Mouse (Mus musculus) liver, embryonic 12.5 days (tissue): ENCODE measurements at regions not wholly inside any gene's neighbourhood (a gene's known extent, or its start where the extent isn't known, plus 50 kb on each side); places are given as distances from the start of the nearest gene placed in this dataset.

Experiments used
- ATAC-seq: fragments of 200-750 bp; cut with Nextera tagmentation; 2 replicates; pipeline ENCODE4 v1.8.0; 2017; ENCODE audit warnings: moderate number of reproducible peaks, mild to moderate bottlenecking, moderate library complexity
- H3K27ac ChIP-seq: fragments of 300-500 bp; sonication (generic); 2 replicates; pipeline ENCODE4 v1.5.1; 2016; ENCODE audit warnings: mild to moderate bottlenecking
- H3K27me3 ChIP-seq: fragments of 300-500 bp; sonication (generic); replicated peaks from 2 replicates; pipeline ENCODE4 v1.6.1; 2016; ENCODE audit warnings: mild to moderate bottlenecking, moderate library complexity
- H3K36me3 ChIP-seq: fragments of 300-500 bp; sonication (generic); 2 replicates; pipeline ENCODE4 v1.6.1; 2016; ENCODE audit warnings: mild to moderate bottlenecking, moderate library complexity
- H3K4me1 ChIP-seq: fragments of 300-500 bp; sonication (generic); 2 replicates; pipeline ENCODE4 v1.6.1; 2016
- H3K4me2 ChIP-seq: fragments of 300-500 bp; sonication (generic); 2 replicates; pipeline ENCODE4 v1.6.1; 2016; ENCODE audit warnings: mild to moderate bottlenecking, moderate library complexity
- H3K4me3 ChIP-seq: fragments of 300-500 bp; sonication (generic); 2 replicates; pipeline ENCODE4 v1.5.1; 2016; ENCODE audit warnings: mild to moderate bottlenecking, moderate library complexity
- H3K9ac ChIP-seq: fragments of 300-500 bp; sonication (generic); 2 replicates; pipeline ENCODE4 v1.6.1; 2016; ENCODE audit warnings: mild to moderate bottlenecking, moderate library complexity
- H3K9me3 ChIP-seq: fragments of 300-500 bp; sonication (generic); replicated peaks from 2 replicates; pipeline ENCODE4 v1.6.1; 2016; ENCODE audit warnings: mild to moderate bottlenecking, moderate library complexity
- WGBS: fragments of 180-500 bp; shearing (Covaris S2); methylation state at CpG from one replicate; pipeline ENCODE4 v1.1.7; 2016; ENCODE audit not compliant: insufficient replicate concordance; 5-methylcytosine and 5-hydroxymethylcytosine counted together

GRCm38 (mm10) chr2:45901892-45902291 lies 784.7 kb upstream of the Zeb2 start:
- ATAC-seq = no peak
- no peak overlapping the region for H3K4me2 ChIP-seq
- WGBS = 66% methylated on average over 4 of the region's 4 CpGs

GRCm38 (mm10) chr2:45884680-45885079 lies 767.5 kb upstream of the Zeb2 start:
- no peaks in the 10 kb centered on the region for H3K27me3 ChIP-seq
- H3K4me1 ChIP-seq = no peaks in the 10 kb centered on the region
- no peak overlapping the region for H3K4me3 ChIP-seq
- H3K4me2 ChIP-seq = no peak overlapping the region
- H3K9ac ChIP-seq = no peak overlapping the region
- H3K36me3 ChIP-seq = no peaks in the 10 kb centered on the region
- 69% methylated on average over 3 of the region's 3 CpGs for WGBS
- no peak overlapping the region for H3K27ac ChIP-seq
- no peak for ATAC-seq
- H3K9me3 ChIP-seq = no peaks in the 10 kb centered on the region

More at GRCm38 (mm10) chr2:45901892-45902291, 784.7 kb upstream of the Zeb2 start:
- Histone ChIP-seq H3K27me3 (no peaks in the 10 kb centered on the region), H3K9me3 (no peaks in the 10 kb centered on the region), H3K27ac (no peak overlapping the region), H3K4me3 (no peak overlapping the region), H3K4me1 (no peaks in the 10 kb centered on the region), H3K36me3 (no peaks in the 10 kb centered on the region), H3K9ac (no peak overlapping the region)

GRCm38 (mm10) chr2:45878656-45879055 lies 761.5 kb upstream of the Zeb2 start:
- Histone ChIP-seq H3K27me3 (no peaks in the 10 kb centered on the region), H3K4me2 (no peak overlapping the region), H3K9me3 (no peaks in the 10 kb centered on the region), H3K4me1 (no peaks in the 10 kb centered on the region), H3K9ac (no peak overlapping the region), H3K27ac (no peak overlapping the region), H3K4me3 (no peak overlapping the region), H3K36me3 (no peaks in the 10 kb centered on the region)
- no peak for ATAC-seq

- 65% methylated on average over 4 of the region's 4 CpGs for WGBS
- H3K9me3 ChIP-seq = no peaks in the 10 kb centered on the region
- ATAC-seq = no peak
Measured at GRCm38 (mm10) chr2:45859901-45860331, 742.7 kb upstream of the Zeb2 start.

GRCm38 (mm10) chr2:45859445-45859844 lies 742.2 kb upstream of the Zeb2 start:
- Histone ChIP-seq H3K27ac (no peak overlapping the region), H3K9me3 (no peaks in the 10 kb centered on the region), H3K36me3 (no peaks in the 10 kb centered on the region), H3K4me2 (no peak overlapping the region), H3K9ac (no peak overlapping the region), H3K27me3 (no peaks in the 10 kb centered on the region), H3K4me1 (no peaks in the 10 kb centered on the region), H3K4me3 (no peak overlapping the region)
- no peak for ATAC-seq
- WGBS = 23% methylated on average over 6 of the region's 6 CpGs

More at GRCm38 (mm10) chr2:45859901-45860331, 742.7 kb upstream of the Zeb2 start:
- H3K36me3 ChIP-seq = no peaks in the 10 kb centered on the region
- H3K4me2 ChIP-seq = no peak overlapping the region
- H3K4me3 ChIP-seq = no peak overlapping the region
- no peak overlapping the region for H3K9ac ChIP-seq
- H3K27me3 ChIP-seq = no peaks in the 10 kb centered on the region
- H3K27ac ChIP-seq = no peak overlapping the region
- no peaks in the 10 kb centered on the region for H3K4me1 ChIP-seq

- Histone ChIP-seq H3K4me3 (no peak overlapping the region), H3K27ac (no peak overlapping the region), H3K27me3 (no peaks in the 10 kb centered on the region), H3K9me3 (no peaks in the 10 kb centered on the region), H3K9ac (no peak overlapping the region), H3K36me3 (no peaks in the 10 kb centered on the region), H3K4me1 (no peaks in the 10 kb centered on the region), H3K4me2 (no peak overlapping the region)
- WGBS = 74% methylated on average over 6 of the region's 6 CpGs
- no peak for ATAC-seq
Measured at GRCm38 (mm10) chr2:45850018-45850605, 732.9 kb upstream of the Zeb2 start.

GRCm38 (mm10) chr2:45840389-45840788 lies 723.2 kb upstream of the Zeb2 start:
- Histone ChIP-seq H3K4me2 (no peak overlapping the region), H3K9me3 (no peaks in the 10 kb centered on the region), H3K9ac (no peak overlapping the region), H3K27me3 (no peaks in the 10 kb centered on the region), H3K36me3 (no peaks in the 10 kb centered on the region), H3K4me3 (no peak overlapping the region), H3K4me1 (no peaks in the 10 kb centered on the region), H3K27ac (no peak overlapping the region)
- ATAC-seq = no peak

- Histone ChIP-seq H3K9me3 (no peaks in the 10 kb centered on the region), H3K4me3 (no peak overlapping the region), H3K27ac (no peak overlapping the region), H3K4me1 (no peaks in the 10 kb centered on the region), H3K9ac (no peak overlapping the region), H3K27me3 (no peaks in the 10 kb centered on the region), H3K4me2 (no peak overlapping the region), H3K36me3 (no peaks in the 10 kb centered on the region)
- 76% methylated on average over 6 of the region's 6 CpGs for WGBS
- ATAC-seq = no peak
Measured at GRCm38 (mm10) chr2:45836546-45837221, 719.5 kb upstream of the Zeb2 start.

GRCm38 (mm10) chr2:45817945-45818719 lies 700.9 kb upstream of the Zeb2 start:
- H3K4me2 ChIP-seq = no peak overlapping the region
- no peaks in the 10 kb centered on the region for H3K27me3 ChIP-seq
- no peaks in the 10 kb centered on the region for H3K9me3 ChIP-seq
- H3K36me3 ChIP-seq = no peaks in the 10 kb centered on the region
- WGBS = 60% methylated on average over 8 of the region's 8 CpGs
- no peak overlapping the region for H3K4me3 ChIP-seq
- H3K9ac ChIP-seq = no peak overlapping the region
- H3K27ac ChIP-seq = no peak overlapping the region
- ATAC-seq = no peak
- no peaks in the 10 kb centered on the region for H3K4me1 ChIP-seq

- Histone ChIP-seq H3K27ac (no peak overlapping the region), H3K9ac (no peak overlapping the region), H3K36me3 (no peaks in the 10 kb centered on the region), H3K27me3 (no peaks in the 10 kb centered on the region), H3K9me3 (no peaks in the 10 kb centered on the region), H3K4me3 (no peak overlapping the region), H3K4me2 (no peak overlapping the region), H3K4me1 (no peaks in the 10 kb centered on the region)
- 63% methylated on average over 4 of the region's 4 CpGs for WGBS
- no peak for ATAC-seq
Measured at GRCm38 (mm10) chr2:45814741-45815140, 697.5 kb upstream of the Zeb2 start.

- H3K4me2 ChIP-seq = no peak overlapping the region
- H3K9ac ChIP-seq = no peak overlapping the region
- no peak overlapping the region for H3K27ac ChIP-seq
- H3K27me3 ChIP-seq = no peaks in the 10 kb centered on the region
- H3K4me1 ChIP-seq = no peaks in the 10 kb centered on the region
- ATAC-seq = no peak
- 58% methylated on average over 2 of the region's 2 CpGs for WGBS
- no peak overlapping the region for H3K4me3 ChIP-seq
- H3K36me3 ChIP-seq = no peaks in the 10 kb centered on the region
- no peaks in the 10 kb centered on the region for H3K9me3 ChIP-seq
Measured at GRCm38 (mm10) chr2:45805329-45805728, 688.1 kb upstream of the Zeb2 start.

- Histone ChIP-seq H3K9ac (no peak overlapping the region), H3K27ac (no peak overlapping the region), H3K36me3 (no peaks in the 10 kb centered on the region), H3K4me2 (no peak overlapping the region), H3K4me1 (no peaks in the 10 kb centered on the region), H3K27me3 (no peaks in the 10 kb centered on the region), H3K4me3 (no peak overlapping the region), H3K9me3 (no peaks in the 10 kb centered on the region)
- 60% methylated on average over 2 of the region's 2 CpGs for WGBS
- no peak for ATAC-seq
Measured at GRCm38 (mm10) chr2:45800131-45800530, 682.9 kb upstream of the Zeb2 start.
